Mouse (Mus musculus): ENCODE measurements around the gene Trhr2. TPM values are rescaled to one million over a fixed set of nuclear protein-coding genes. Genes with fewer than 3 reads are reported as not detected.

Trhr2 gene
- polyA plus RNA-seq, 1 experiment from 2014 or later: 0.66 TPM

GRCm38 (mm10) chr8:122314899-122315496, 45.5 kb downstream of the Trhr2 start:
- Histone ChIP-seq H3K9ac (no peak overlapping the region), H3K4me1 (peaks cover 5% of the 10 kb centered on the region; the same call in 1 of the 2 replicates), H3K9me3 (no peaks in the 10 kb centered on the region), H3K27me3 (no peaks in the 10 kb centered on the region), H3K36me3 (no peaks in the 10 kb centered on the region), H3K27ac (no peak overlapping the region), H3K4me2 (no peak overlapping the region), H3K4me3 (no peak overlapping the region)
- ATAC-seq (ENCODE audit: insufficient number of reproducible peaks, insufficient read depth, low FRiP score, low TSS enrichment, low read depth): no peak
- WGBS: 47% methylated on average over 13 of the region's 13 CpGs

GRCm38 (mm10) chr8:122313310-122313709, 47.2 kb downstream of the Trhr2 start:
- H3K4me2 ChIP-seq: no peak overlapping the region
- no peak overlapping the region for H3K9ac ChIP-seq
- no peak for ATAC-seq (ENCODE audit: insufficient number of reproducible peaks, insufficient read depth, low FRiP score, low TSS enrichment, low read depth)
- H3K4me1 ChIP-seq: 0 out of 2 replicates have a peak, but pooled peaks cover 3% of the 10 kb centered on the region
- 66% methylated on average over 12 of the region's 12 CpGs for WGBS
- peaks cover 6% of the 10 kb centered on the region; the same call in 1 of the 2 replicates for H3K36me3 ChIP-seq
- H3K4me3 ChIP-seq: no peak overlapping the region
- H3K9me3 ChIP-seq: no peaks in the 10 kb centered on the region
- no peak overlapping the region for H3K27ac ChIP-seq
- H3K27me3 ChIP-seq: no peaks in the 10 kb centered on the region

- Histone ChIP-seq H3K9me3 (no peaks in the 10 kb centered on the region), H3K9ac (no peak overlapping the region), H3K4me1 (no peaks in the 10 kb centered on the region), H3K36me3 (peaks cover 11% of the 10 kb centered on the region; the same call in 1 of the 2 replicates), H3K4me3 (no peak overlapping the region), H3K27me3 (no peaks in the 10 kb centered on the region), H3K4me2 (no peak overlapping the region), H3K27ac (no peak overlapping the region)
- ATAC-seq (ENCODE audit: insufficient number of reproducible peaks, insufficient read depth, low FRiP score, low TSS enrichment, low read depth): no peak
- WGBS: 67% methylated on average over 2 of the region's 2 CpGs
Observed at GRCm38 (mm10) chr8:122312553-122312952, 48.0 kb downstream of the Trhr2 start.

- no peaks in the 10 kb centered on the region for H3K27me3 ChIP-seq
- no peak overlapping the region for H3K9ac ChIP-seq
- no peak overlapping the region for H3K4me2 ChIP-seq
- 81% methylated on average over 2 of the region's 2 CpGs for WGBS
- H3K9me3 ChIP-seq: no peaks in the 10 kb centered on the region
- H3K36me3 ChIP-seq: peaks cover 19% of the 10 kb centered on the region; the same call in 1 of the 2 replicates
- ATAC-seq (ENCODE audit: insufficient number of reproducible peaks, insufficient read depth, low FRiP score, low TSS enrichment, low read depth): no peak
- H3K27ac ChIP-seq: no peak overlapping the region
- no peak overlapping the region for H3K4me3 ChIP-seq
- no peaks in the 10 kb centered on the region for H3K4me1 ChIP-seq
Observed at GRCm38 (mm10) chr8:122311115-122311514, 49.4 kb downstream of the Trhr2 start.

- peaks cover 19% of the 10 kb centered on the region; the same call in 1 of the 2 replicates for H3K36me3 ChIP-seq
- no peak overlapping the region for H3K4me2 ChIP-seq
- no peak overlapping the region for H3K4me3 ChIP-seq
- no peaks in the 10 kb centered on the region for H3K27me3 ChIP-seq
- ATAC-seq (ENCODE audit: insufficient number of reproducible peaks, insufficient read depth, low FRiP score, low TSS enrichment, low read depth): no peak
- 86% methylated on average over 12 of the region's 12 CpGs for WGBS
- no peaks in the 10 kb centered on the region for H3K9me3 ChIP-seq
- H3K9ac ChIP-seq: no peak overlapping the region
- no peaks in the 10 kb centered on the region; the same call in 1 of the 2 replicates for H3K4me1 ChIP-seq
- no peak overlapping the region for H3K27ac ChIP-seq
Observed at GRCm38 (mm10) chr8:122309272-122309671, 51.3 kb downstream of the Trhr2 start.

- peaks cover 19% of the 10 kb centered on the region; the same call in 1 of the 2 replicates for H3K36me3 ChIP-seq
- no peak overlapping the region for H3K4me3 ChIP-seq
- peaks cover 8% of the 10 kb centered on the region for H3K4me1 ChIP-seq
- 78% methylated on average over 8 of the region's 8 CpGs for WGBS
- no peak for ATAC-seq (ENCODE audit: insufficient number of reproducible peaks, insufficient read depth, low FRiP score, low TSS enrichment, low read depth)
- H3K9me3 ChIP-seq: no peaks in the 10 kb centered on the region
- no peak overlapping the region for H3K27ac ChIP-seq
- no peaks in the 10 kb centered on the region for H3K27me3 ChIP-seq
- H3K9ac ChIP-seq: peak overlapping the region; percentile 49
- H3K4me2 ChIP-seq: no peak overlapping the region
Observed at GRCm38 (mm10) chr8:122307836-122308235, 52.7 kb downstream of the Trhr2 start.

Other genes starting within 250 kb of the Trhr2 start
- 1.7 and 1.8 TPM in 2 replicates for gene Zfpm1, start 78.6 kb downstream of the Trhr2 start, polyA plus RNA-seq (2015; fragmentation: Nextera tagmentation; extraction: Ambion mirVana)
- 54.8 and 59.1 TPM in 2 replicates for gene Zc3h18, start 15.9 kb upstream of the Trhr2 start, polyA plus RNA-seq (2015; fragmentation: Nextera tagmentation; extraction: Ambion mirVana)
- 0.31 TPM in 1 of 2 replicates, not detected in the other for gene Il17c, start 61.3 kb upstream of the Trhr2 start, polyA plus RNA-seq (2015; fragmentation: Nextera tagmentation; extraction: Ambion mirVana)
- gene Cyba, start 72.2 kb upstream of the Trhr2 start, polyA plus RNA-seq (2015; fragmentation: Nextera tagmentation; extraction: Ambion mirVana): 118 and 120 TPM in 2 replicates
- 34.8 and 43.3 TPM in 2 replicates for gene Mvd, start 82.7 kb upstream of the Trhr2 start, polyA plus RNA-seq (2015; fragmentation: Nextera tagmentation; extraction: Ambion mirVana)
- 1.2 TPM in 2 replicates for gene Snai3, start 100.0 kb upstream of the Trhr2 start, polyA plus RNA-seq (2015; fragmentation: Nextera tagmentation; extraction: Ambion mirVana)
- gene Rnf166, start 115.3 kb upstream of the Trhr2 start, polyA plus RNA-seq (2015; fragmentation: Nextera tagmentation; extraction: Ambion mirVana): 51.1 and 51.3 TPM in 2 replicates
- 54.9 and 69.0 TPM in 2 replicates for gene Ctu2, start 115.4 kb upstream of the Trhr2 start, polyA plus RNA-seq (2015; fragmentation: Nextera tagmentation; extraction: Ambion mirVana)
- 8.4 and 16.2 TPM in 2 replicates for gene Piezo1, start 190.6 kb upstream of the Trhr2 start, polyA plus RNA-seq (2015; fragmentation: Nextera tagmentation; extraction: Ambion mirVana)
- 34.3 and 39.6 TPM in 2 replicates for gene Cdt1, start 207.3 kb upstream of the Trhr2 start, polyA plus RNA-seq (2015; fragmentation: Nextera tagmentation; extraction: Ambion mirVana)
- 296 and 355 TPM in 2 replicates for gene Aprt, start 216.2 kb upstream of the Trhr2 start, polyA plus RNA-seq (2015; fragmentation: Nextera tagmentation; extraction: Ambion mirVana)

Data from embryonic facial prominence, embryonic 13.5 days (tissue).